Mouse (Mus musculus) midbrain, embryonic 10.5 days (tissue): ENCODE measurements around the gene Plcl2. TPM values are rescaled to one million over a fixed set of nuclear protein-coding genes. Genes with fewer than 3 reads are reported as not detected.

Source experiments
- DNase-seq: peaks from one replicate; pipeline ENCODE4 v3.0.0-alpha.2; 2017; ENCODE audit warnings: low spot score
- H3K27ac ChIP-seq: fragments of 300-500 bp; sonication (generic); replicated peaks from 2 replicates; pipeline ENCODE4 v1.5.1; 2016; ENCODE audit warnings: mild to moderate bottlenecking
- H3K27me3 ChIP-seq: fragments of 300-500 bp; sonication (generic); 2 replicates; pipeline ENCODE4 v1.6.1; 2016; ENCODE audit warnings: low read depth, mild to moderate bottlenecking; ENCODE audit not compliant: poor library complexity, severe bottlenecking
- H3K36me3 ChIP-seq: fragments of 300-500 bp; sonication (generic); 2 replicates; pipeline ENCODE4 v1.6.1; 2016; ENCODE audit warnings: mild to moderate bottlenecking, moderate library complexity
- H3K4me1 ChIP-seq: fragments of 300-500 bp; sonication (generic); 2 replicates; pipeline ENCODE4 v1.6.1; 2016
- H3K4me3 ChIP-seq: fragments of 300-500 bp; sonication (generic); 2 replicates; pipeline ENCODE4 v1.5.1; 2016; ENCODE audit warnings: mild to moderate bottlenecking, moderate library complexity
- H3K9me3 ChIP-seq: fragments of 300-500 bp; sonication (generic); replicated peaks from 2 replicates; pipeline ENCODE4 v1.6.1; 2016; ENCODE audit warnings: mild to moderate bottlenecking
- WGBS: fragments of 180-500 bp; shearing (Covaris S2); methylation state at CpG from one replicate; pipeline ENCODE4 v1.1.7; 2016; 5-methylcytosine and 5-hydroxymethylcytosine counted together
- polyA plus RNA-seq: library from polyadenylated mRNA; unstranded; fragments of >200 nt; fragmentation: Nextera tagmentation; extraction: Ambion mirVana; gene quantifications from 2 replicates; pipeline ENCODE4 v1.2.1, GENCODE M21; 2016

Gene Plcl2
- polyA plus RNA-seq, 1 experiment from 2014 or later = 3.8 TPM

DNA sequence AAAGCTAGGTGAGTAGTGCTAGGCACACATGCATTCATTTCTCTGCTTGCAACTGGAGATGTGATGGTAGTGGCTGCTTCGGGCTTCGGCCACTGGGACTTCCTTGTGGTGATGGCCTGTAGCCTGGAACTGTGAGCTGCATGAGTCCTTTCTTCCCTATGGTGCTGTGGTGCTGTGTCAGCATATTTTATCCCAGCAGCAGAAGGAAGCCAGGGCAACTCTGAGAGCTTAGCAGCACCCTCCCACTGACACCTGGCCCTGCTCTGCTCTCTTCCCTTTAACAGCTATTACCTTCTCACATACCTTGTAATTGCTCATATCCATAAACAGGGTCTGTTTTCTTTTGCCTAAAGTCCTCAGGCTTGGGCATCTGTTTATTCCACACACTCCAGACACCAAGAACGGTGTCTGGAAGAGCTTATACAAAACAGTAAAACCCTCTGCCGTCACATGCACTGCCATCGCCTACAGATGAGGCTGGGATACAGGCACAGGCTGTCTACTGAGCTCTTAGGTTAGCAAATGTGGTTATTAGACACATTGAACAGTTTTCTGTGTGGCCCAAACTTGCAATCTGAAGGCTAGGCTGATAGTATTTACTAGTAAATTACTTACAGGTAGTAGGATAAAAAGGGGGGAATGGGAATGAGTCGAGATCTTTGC lies 139.7 kb downstream of the Plcl2 start:
- peaks cover 16% of the 10 kb centered on the region for H3K36me3 ChIP-seq
- WGBS = 96% methylated on average over 6 of the region's 6 CpGs
- H3K9me3 ChIP-seq = peaks cover 16% of the 10 kb centered on the region
- no peaks in the 10 kb centered on the region; the same call in 1 of the 2 replicates for H3K4me1 ChIP-seq
- no peak for DNase-seq
- no peak overlapping the region for H3K27ac ChIP-seq
- no peaks in the 10 kb centered on the region for H3K27me3 ChIP-seq
- H3K4me3 ChIP-seq = no peak overlapping the region

- H3K9me3 ChIP-seq = peaks cover 16% of the 10 kb centered on the region
- peaks cover 16% of the 10 kb centered on the region for H3K36me3 ChIP-seq
- H3K4me1 ChIP-seq = peaks cover 5% of the 10 kb centered on the region
- no peak for DNase-seq
- 95% methylated on average over 14 of the region's 14 CpGs for WGBS
- no peaks in the 10 kb centered on the region for H3K27me3 ChIP-seq
- H3K27ac ChIP-seq = no peak overlapping the region
- no peak overlapping the region for H3K4me3 ChIP-seq
These were observed 141.5 kb downstream of the Plcl2 start for GRCm38 (mm10) chr17:50650535-50651223.

GRCm38 (mm10) chr17:50654741-50655415 lies 145.7 kb downstream of the Plcl2 start:
- 76% methylated on average over 5 of the region's 5 CpGs for WGBS
- H3K27me3 ChIP-seq = no peaks in the 10 kb centered on the region
- no peaks in the 10 kb centered on the region for H3K36me3 ChIP-seq
- H3K4me1 ChIP-seq = peaks cover 13% of the 10 kb centered on the region
- no peak for DNase-seq
- H3K9me3 ChIP-seq = no peaks in the 10 kb centered on the region; the same call in 1 of the 2 replicates
- 0 out of 2 replicates have a peak overlapping the region, but pooled peaks have one; percentile 28 for H3K27ac ChIP-seq
- no peak overlapping the region for H3K4me3 ChIP-seq

- Histone ChIP-seq H3K27me3 (no peaks in the 10 kb centered on the region), H3K36me3 (no peaks in the 10 kb centered on the region)
These were observed 146.2 kb downstream of the Plcl2 start for GRCm38 (mm10) chr17:50655416-50655776.

GRCm38 (mm10) chr17:50657321-50657720 lies 148.1 kb downstream of the Plcl2 start:
- Histone ChIP-seq H3K36me3 (no peaks in the 10 kb centered on the region), H3K9me3 (peaks cover 5% of the 10 kb centered on the region; the same call in 1 of the 2 replicates), H3K4me3 (no peak overlapping the region), H3K27ac (0 out of 2 replicates have a peak overlapping the region, but pooled peaks have one; percentile 13), H3K27me3 (no peaks in the 10 kb centered on the region), H3K4me1 (peaks cover 13% of the 10 kb centered on the region)
- DNase-seq = no peak

More at GRCm38 (mm10) chr17:50655416-50655776, 146.2 kb downstream of the Plcl2 start:
- peaks cover 4% of the 10 kb centered on the region; the same call in 1 of the 2 replicates for H3K9me3 ChIP-seq
- H3K4me1 ChIP-seq = peaks cover 13% of the 10 kb centered on the region
- 69% methylated on average over 4 of the region's 4 CpGs for WGBS
- 0 out of 2 replicates have a peak overlapping the region, but pooled peaks have one; percentile 28 for H3K27ac ChIP-seq
- H3K4me3 ChIP-seq = no peak overlapping the region
- DNase-seq = no peak

DNA sequence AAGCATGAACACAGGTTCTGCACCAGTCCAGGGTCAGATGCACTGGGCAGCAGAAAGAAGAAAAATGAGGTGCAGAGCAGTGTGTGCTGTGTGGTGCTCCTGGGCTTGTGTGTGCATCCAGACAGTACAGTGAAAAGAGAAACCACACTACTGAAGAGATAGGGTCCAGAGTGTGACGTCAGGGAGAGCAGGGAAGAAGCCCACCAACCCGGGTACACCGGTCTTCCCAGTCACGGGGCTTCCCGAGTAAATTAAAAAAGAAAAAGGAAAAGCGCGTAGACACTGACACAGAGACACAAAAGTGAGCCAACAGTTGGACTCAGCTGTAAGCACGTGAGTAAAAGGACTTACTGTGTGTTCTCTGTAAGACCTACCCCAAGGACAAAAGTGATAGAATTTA lies 149.7 kb downstream of the Plcl2 start:
- peaks cover 13% of the 10 kb centered on the region for H3K4me1 ChIP-seq
- H3K27me3 ChIP-seq = no peaks in the 10 kb centered on the region
- DNase-seq = no peak
- WGBS = 91% methylated on average over 8 of the region's 8 CpGs
- H3K9me3 ChIP-seq = peaks cover 5% of the 10 kb centered on the region; the same call in 1 of the 2 replicates
- no peak overlapping the region for H3K27ac ChIP-seq
- no peaks in the 10 kb centered on the region for H3K36me3 ChIP-seq
- H3K4me3 ChIP-seq = no peak overlapping the region

DNA sequence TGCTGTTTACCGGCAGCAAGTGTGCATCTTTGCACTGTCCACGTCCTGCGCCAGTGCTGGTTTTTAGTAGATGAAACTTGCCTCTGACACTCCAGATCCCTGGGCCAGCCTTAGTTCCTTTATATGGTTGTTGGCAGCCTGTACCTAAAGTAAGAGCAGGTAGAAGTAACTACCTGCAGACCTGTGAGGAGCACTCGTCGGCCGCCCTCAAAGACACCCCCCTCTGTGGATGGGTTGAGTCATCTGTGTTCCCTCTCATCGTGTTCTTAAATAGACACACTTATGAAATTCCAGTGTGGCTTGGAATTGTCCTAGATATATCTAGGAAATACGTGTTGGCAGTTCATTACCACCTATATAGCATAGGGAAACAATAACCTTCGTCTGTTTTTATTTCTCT lies 158.4 kb downstream of the Plcl2 start:
- Histone ChIP-seq H3K4me1 (no peaks in the 10 kb centered on the region), H3K9me3 (peaks cover 5% of the 10 kb centered on the region; the same call in 1 of the 2 replicates), H3K27me3 (no peaks in the 10 kb centered on the region), H3K27ac (no peak overlapping the region), H3K36me3 (peaks cover 7% of the 10 kb centered on the region), H3K4me3 (no peak overlapping the region)
- WGBS = 96% methylated on average over 9 of the region's 9 CpGs
- DNase-seq = no peak

DNA sequence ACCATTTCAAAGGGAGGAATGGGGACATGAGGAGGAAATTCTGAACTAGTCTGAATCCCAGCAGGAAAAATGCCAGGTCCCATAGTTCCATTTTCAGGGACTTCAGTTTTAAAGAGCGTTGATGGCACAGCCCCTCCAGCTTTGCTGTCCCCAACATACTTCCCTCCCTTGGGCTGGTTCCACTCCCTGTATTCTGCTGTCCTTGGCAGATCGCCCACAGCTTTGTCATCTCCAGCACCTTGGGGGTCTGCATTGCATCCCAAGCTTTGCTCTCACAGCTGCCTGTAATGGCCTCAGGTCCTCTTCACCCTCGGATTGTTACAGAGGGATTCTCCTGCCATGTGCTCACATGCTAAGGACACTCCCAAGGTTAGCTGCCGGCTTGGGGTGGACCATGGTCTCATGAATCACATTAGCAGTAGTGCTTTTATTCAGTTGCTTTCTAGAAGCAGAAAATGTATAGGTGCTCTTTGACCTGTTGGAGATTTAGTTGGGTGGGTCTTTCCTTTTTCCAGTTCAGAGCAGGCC lies 159.5 kb downstream of the Plcl2 start:
- Histone ChIP-seq H3K4me1 (no peaks in the 10 kb centered on the region), H3K27ac (no peak overlapping the region), H3K36me3 (peaks cover 7% of the 10 kb centered on the region), H3K4me3 (no peak overlapping the region), H3K9me3 (peaks cover 5% of the 10 kb centered on the region; the same call in 1 of the 2 replicates), H3K27me3 (no peaks in the 10 kb centered on the region)
- DNase-seq = no peak
- WGBS = 97% methylated on average over 4 of the region's 4 CpGs

DNA sequence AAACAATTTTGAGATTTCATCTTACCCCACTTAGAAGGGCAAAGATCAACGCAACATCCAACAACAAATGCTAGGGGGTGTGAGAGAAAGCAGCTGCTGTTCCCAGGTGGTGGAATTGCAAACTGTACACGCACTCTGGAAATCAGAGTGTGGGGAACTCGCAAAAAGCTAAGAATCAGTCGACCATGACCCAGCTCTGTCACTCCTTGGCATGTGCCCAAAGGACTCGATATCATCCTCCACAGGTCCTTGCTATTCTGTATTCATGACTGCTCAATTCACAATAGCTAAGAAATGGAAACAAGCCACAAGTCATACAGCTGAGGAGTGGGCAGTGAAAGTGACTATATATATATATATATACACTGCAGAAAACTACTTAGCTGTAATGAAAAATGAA lies 162.2 kb downstream of the Plcl2 start:
- peaks cover 3% of the 10 kb centered on the region; the same call in 1 of the 2 replicates for H3K36me3 ChIP-seq
- no peaks in the 10 kb centered on the region for H3K4me1 ChIP-seq
- WGBS = 89% methylated on average over 5 of the region's 5 CpGs
- no peak overlapping the region for H3K4me3 ChIP-seq
- H3K9me3 ChIP-seq = no peaks in the 10 kb centered on the region
- no peak for DNase-seq
- no peaks in the 10 kb centered on the region for H3K27me3 ChIP-seq
- no peak overlapping the region for H3K27ac ChIP-seq

- no peak overlapping the region for H3K27ac ChIP-seq
- H3K4me3 ChIP-seq = no peak overlapping the region
- no peaks in the 10 kb centered on the region for H3K9me3 ChIP-seq
- no peaks in the 10 kb centered on the region for H3K4me1 ChIP-seq
- no peaks in the 10 kb centered on the region for H3K36me3 ChIP-seq
- DNase-seq = no peak
- no peaks in the 10 kb centered on the region for H3K27me3 ChIP-seq
- WGBS = 89% methylated on average over 7 of the region's 7 CpGs
These were observed 165.4 kb downstream of the Plcl2 start for GRCm38 (mm10) chr17:50674580-50674979.

DNA sequence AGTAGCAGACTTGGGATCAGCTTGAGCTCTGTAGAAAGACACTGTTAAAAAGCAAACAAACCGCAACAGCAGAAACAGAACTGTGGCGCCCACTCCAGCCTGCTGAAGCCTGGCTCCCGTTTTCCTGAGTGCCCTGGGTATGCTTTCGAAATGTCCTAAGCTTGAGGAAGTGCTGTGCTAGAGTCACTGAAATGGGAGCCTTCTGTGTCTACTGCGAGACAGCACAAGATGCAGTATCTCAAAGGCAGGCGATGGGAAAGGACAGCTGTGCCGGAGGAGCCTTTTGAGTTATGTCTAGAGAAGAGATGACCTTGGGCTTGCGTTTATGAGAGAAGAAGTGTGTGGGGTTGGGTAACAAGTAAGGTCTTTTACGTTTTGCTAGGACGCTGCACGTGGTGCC lies 166.0 kb downstream of the Plcl2 start:
- no peak overlapping the region for H3K27ac ChIP-seq
- H3K9me3 ChIP-seq = no peaks in the 10 kb centered on the region
- no peak overlapping the region for H3K4me3 ChIP-seq
- H3K27me3 ChIP-seq = no peaks in the 10 kb centered on the region
- no peaks in the 10 kb centered on the region for H3K36me3 ChIP-seq
- no peaks in the 10 kb centered on the region for H3K4me1 ChIP-seq
- DNase-seq = no peak
- 90% methylated on average over 11 of the region's 11 CpGs for WGBS

DNA sequence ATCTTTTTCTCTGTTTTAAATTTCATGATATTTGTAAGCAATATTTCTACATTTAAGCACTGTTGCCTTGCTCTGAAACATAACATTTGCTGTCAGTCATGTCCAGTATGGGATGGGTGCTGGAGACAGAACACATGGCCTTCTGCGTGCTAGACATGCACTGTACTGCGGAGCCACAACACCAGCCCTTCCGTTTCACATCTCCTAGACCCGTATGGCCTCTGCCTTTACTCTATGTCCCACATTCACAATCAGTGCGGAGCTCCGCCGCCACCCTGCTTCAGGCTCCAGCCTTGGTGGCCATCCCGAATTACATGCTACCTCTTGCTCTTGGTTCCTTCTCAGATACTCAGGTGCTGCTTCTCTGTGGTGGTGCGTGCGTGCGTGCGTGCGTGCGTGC lies 168.1 kb downstream of the Plcl2 start:
- H3K27me3 ChIP-seq = no peaks in the 10 kb centered on the region
- no peaks in the 10 kb centered on the region for H3K9me3 ChIP-seq
- H3K4me3 ChIP-seq = no peak overlapping the region
- H3K36me3 ChIP-seq = no peaks in the 10 kb centered on the region
- no peaks in the 10 kb centered on the region for H3K4me1 ChIP-seq
- H3K27ac ChIP-seq = no peak overlapping the region
- no peak for DNase-seq
- WGBS = 94% methylated on average over 14 of the region's 14 CpGs
